Comparison of ENCODE assay signal across 21 mouse cellular contexts in genomic region chr17:86267126-86267760, GRCm38 (mm10).
A peak's percentile ranks its signal among the peaks of the same experiment; 100 is the strongest.
DNase-seq lines count a peak whose midpoint lies in the region; ATAC-seq and TF ChIP-seq lines count a peak whose summit lies in the region.
"Had no signal": no experiment of that assay in that cellular context is flagged by ENCODE, and none has a peak within 500 bp of the region (broad histone marks: within the 10 kb centered on the region; RNA-seq: fewer than 3 reads in every experiment).

No protein-coding gene starts in this region.

- 0 out of 2 replicates have a peak, but pooled peaks have one; percentile 30 for ATAC-seq in megakaryocyte-erythroid progenitor cell, adult 5-6 weeks (replicated peaks; ENCODE audit: low FRiP score, low TSS enrichment, poor library complexity, severe bottlenecking)
- ATAC-seq: activated CD4-positive, CD25-positive, alpha-beta regulatory T cell, adult 4 months; inflammation-experienced regulatory T-cells, adult 6 months had no signal

- TF ChIP-seq CTCF in layer of hippocampus, adult 2 months (conservative IDR thresholded peaks at IDR 0.05): no peak; the same call in none of the 2 replicates

- H3K4me3 ChIP-seq in layer of hippocampus, adult 2 months: no peak overlapping the region
- H3K4me3 ChIP-seq: embryonic facial prominence, embryonic 12.5 days; erythroblast, embryonic 14.5 days; limb, embryonic 13.5 days; liver, embryonic 13.5 days; lung, embryonic 15.5 days had no signal

- peak; percentile 37 for DNase-seq in gastrocnemius, adult 18-20 months (ENCODE audit: low spot score)
- DNase-seq in gastrocnemius, adult 8-10 months (ENCODE audit: low spot score in 2 of 2): no peak
- DNase-seq in layer of hippocampus, adult 2 months (ENCODE audit: low spot score in 2 of 2): no peak
- DNase-seq in layer of hippocampus, adult 9-10 months (ENCODE audit: low spot score): no peak
- peak; percentile 26 for DNase-seq in adipocyte (ENCODE audit: low spot score)
- DNase-seq in layer of hippocampus, postnatal 36 days: no peak
- DNase-seq: adrenal gland, postnatal 36 days; kidney, adult 9 months; kidney, postnatal 25 days; layer of hippocampus, adult 9-11 months; liver, embryonic 13.5 days; lung, postnatal 4 days; right cerebral cortex, postnatal 4 days had no signal

- peak overlapping the region; percentile 91 for H3K27ac ChIP-seq in layer of hippocampus, adult 2 months
- H3K27ac ChIP-seq: embryonic facial prominence, embryonic 12.5 days; limb, embryonic 13.5 days; liver, embryonic 13.5 days; lung, embryonic 15.5 days; stomach, postnatal 0 days had no signal

Comparison
In these comparisons a context has a peak if more than half of its experiments do, and no peak if none do; other contexts are left out.
1. DNase-seq: peak in gastrocnemius, adult 18-20 months (single experiment) and adipocyte (single experiment); none in gastrocnemius, adult 8-10 months (0 of 2), layer of hippocampus, adult 2 months (0 of 2), layer of hippocampus, adult 9-10 months (single experiment) and layer of hippocampus, postnatal 36 days (0 of 2).